Mouse (Mus musculus) forebrain, embryonic 16.5 days (tissue): ENCODE measurements around the gene Sstr3. TPM values are rescaled to one million over a fixed set of nuclear protein-coding genes. Genes with fewer than 3 reads are reported as not detected.

Experiments
- ATAC-seq: fragments of 200-750 bp; cut with Nextera tagmentation; 2 replicates; pipeline ENCODE4 v1.8.0; 2017; ENCODE audit warnings: mild to moderate bottlenecking, moderate library complexity
- H3K27ac ChIP-seq: fragments of 300-500 bp; sonication (generic); 2 replicates; pipeline ENCODE4 v1.5.1; 2014; ENCODE audit warnings: low read length, control low read depth
- H3K27me3 ChIP-seq: fragments of 300-500 bp; sonication (generic); replicated peaks from 2 replicates; pipeline ENCODE4 v1.6.1; 2014; ENCODE audit warnings: low read length; ENCODE audit not compliant: control insufficient read depth, insufficient read depth
- H3K36me3 ChIP-seq: fragments of 300-500 bp; sonication (generic); 2 replicates; pipeline ENCODE4 v1.6.1; 2014; ENCODE audit not compliant: control insufficient read depth, insufficient read depth
- H3K4me1 ChIP-seq: fragments of 300-500 bp; sonication (generic); replicated peaks from 2 replicates; pipeline ENCODE4 v1.6.1; 2014; ENCODE audit warnings: low read length; ENCODE audit not compliant: control insufficient read depth, insufficient read depth
- H3K4me2 ChIP-seq: fragments of 300-500 bp; sonication (generic); 2 replicates; pipeline ENCODE4 v1.6.1; 2014; ENCODE audit warnings: mild to moderate bottlenecking, low read length, control low read depth
- H3K4me3 ChIP-seq: fragments of 300-500 bp; sonication (generic); replicated peaks from 2 replicates; pipeline ENCODE4 v1.5.1; 2014; ENCODE audit warnings: mild to moderate bottlenecking, low read length, control low read depth
- H3K9ac ChIP-seq: fragments of 300-500 bp; sonication (generic); replicated peaks from 2 replicates; pipeline ENCODE4 v1.6.1; 2014; ENCODE audit warnings: low read depth, low read length, control low read depth
- H3K9me3 ChIP-seq: fragments of 300-500 bp; sonication (generic); 2 replicates; pipeline ENCODE4 v1.6.1; 2016; ENCODE audit warnings: low read length; ENCODE audit not compliant: control insufficient read depth
- WGBS: fragments of 180-500 bp; shearing (Covaris S2); extraction: QIAGEN DNeasy Blood & Tissue Kit; methylation state at CpG from one replicate; pipeline ENCODE4 v1.1.7; 2014; 5-methylcytosine and 5-hydroxymethylcytosine counted together
- polyA plus RNA-seq: library from polyadenylated mRNA; unstranded; fragments of >200 nt; fragmentation: Nextera tagmentation; extraction: Ambion mirVana; gene quantifications from 2 replicates; pipeline ENCODE4 v1.2.1, GENCODE M21; 2015

Gene Sstr3
- polyA plus RNA-seq, 1 experiment from 2014 or later = 1.1 TPM

DNA sequence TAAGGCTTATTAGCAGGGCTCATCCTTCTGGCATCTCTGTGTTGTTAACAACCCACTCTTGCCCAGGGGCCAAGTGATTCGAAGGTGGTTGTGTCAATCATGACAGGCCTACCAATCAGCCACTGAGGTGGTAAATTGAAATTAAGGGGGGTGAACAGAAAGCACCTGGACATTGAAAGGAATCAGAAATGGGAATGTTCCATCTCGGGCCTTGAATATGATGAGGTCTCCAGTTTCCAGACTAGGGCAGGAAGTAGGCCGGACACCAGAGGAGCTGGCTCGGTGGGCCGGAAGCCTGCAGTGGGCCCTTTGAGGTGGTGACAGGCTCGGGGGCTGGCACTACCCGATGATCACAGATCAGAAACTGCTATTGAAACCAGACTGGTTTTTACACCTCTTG is 16.5 kb downstream of the Sstr3 start:
- Histone ChIP-seq H3K4me3 (no peak overlapping the region), H3K9me3 (no peaks in the 10 kb centered on the region), H3K36me3 (no peaks in the 10 kb centered on the region), H3K4me1 (peaks cover 20% of the 10 kb centered on the region), H3K9ac (no peak overlapping the region), H3K27me3 (no peaks in the 10 kb centered on the region), H3K4me2 (no peak overlapping the region), H3K27ac (no peak overlapping the region)
- WGBS = 87% methylated on average over 7 of the region's 7 CpGs
- no peak for ATAC-seq

DNA sequence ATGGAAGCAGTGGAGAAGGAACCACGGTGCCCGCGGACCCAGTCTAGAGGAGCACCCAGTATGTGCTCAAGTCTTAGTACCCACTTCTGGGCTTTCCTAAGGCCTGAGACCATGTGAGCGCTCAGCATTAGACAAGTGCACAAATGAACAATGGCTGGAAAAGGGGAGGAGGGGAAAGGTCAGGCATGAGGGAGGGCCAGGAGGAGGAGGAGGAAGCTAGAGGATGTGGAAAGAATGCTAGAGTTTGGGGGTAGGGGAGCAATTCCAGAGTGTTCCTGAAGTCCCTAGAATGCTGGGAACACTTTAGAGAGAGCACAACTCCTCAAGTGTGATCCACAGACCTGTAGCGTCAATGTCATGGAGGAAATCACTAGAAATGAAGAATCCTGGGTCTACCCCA is 20.3 kb downstream of the Sstr3 start:
- no peak for ATAC-seq
- Histone ChIP-seq H3K9ac (no peak overlapping the region), H3K36me3 (no peaks in the 10 kb centered on the region), H3K27me3 (no peaks in the 10 kb centered on the region), H3K4me1 (peaks cover 5% of the 10 kb centered on the region), H3K27ac (no peak overlapping the region), H3K4me2 (no peak overlapping the region), H3K9me3 (no peaks in the 10 kb centered on the region), H3K4me3 (no peak overlapping the region)
- 85% methylated on average over 5 of the region's 5 CpGs for WGBS

- Histone ChIP-seq H3K9me3 (no peaks in the 10 kb centered on the region), H3K4me2 (no peak overlapping the region), H3K36me3 (no peaks in the 10 kb centered on the region), H3K4me1 (no peaks in the 10 kb centered on the region), H3K9ac (no peak overlapping the region), H3K4me3 (no peak overlapping the region), H3K27me3 (no peaks in the 10 kb centered on the region), H3K27ac (no peak overlapping the region)
- 86% methylated on average over 6 of the region's 6 CpGs for WGBS
- ATAC-seq = no peak
Measured at GRCm38 (mm10) chr15:78521892-78522291, 22.6 kb downstream of the Sstr3 start.

- H3K27ac ChIP-seq = no peak overlapping the region
- H3K36me3 ChIP-seq = no peaks in the 10 kb centered on the region
- no peaks in the 10 kb centered on the region for H3K9me3 ChIP-seq
- H3K9ac ChIP-seq = no peak overlapping the region
- no peaks in the 10 kb centered on the region for H3K27me3 ChIP-seq
- H3K4me1 ChIP-seq = no peaks in the 10 kb centered on the region
- 65% methylated on average over 8 of the region's 8 CpGs for WGBS
- no peak overlapping the region for H3K4me2 ChIP-seq
- no peak for ATAC-seq
- no peak overlapping the region for H3K4me3 ChIP-seq
Measured at GRCm38 (mm10) chr15:78521331-78521730, 23.2 kb downstream of the Sstr3 start.

DNA sequence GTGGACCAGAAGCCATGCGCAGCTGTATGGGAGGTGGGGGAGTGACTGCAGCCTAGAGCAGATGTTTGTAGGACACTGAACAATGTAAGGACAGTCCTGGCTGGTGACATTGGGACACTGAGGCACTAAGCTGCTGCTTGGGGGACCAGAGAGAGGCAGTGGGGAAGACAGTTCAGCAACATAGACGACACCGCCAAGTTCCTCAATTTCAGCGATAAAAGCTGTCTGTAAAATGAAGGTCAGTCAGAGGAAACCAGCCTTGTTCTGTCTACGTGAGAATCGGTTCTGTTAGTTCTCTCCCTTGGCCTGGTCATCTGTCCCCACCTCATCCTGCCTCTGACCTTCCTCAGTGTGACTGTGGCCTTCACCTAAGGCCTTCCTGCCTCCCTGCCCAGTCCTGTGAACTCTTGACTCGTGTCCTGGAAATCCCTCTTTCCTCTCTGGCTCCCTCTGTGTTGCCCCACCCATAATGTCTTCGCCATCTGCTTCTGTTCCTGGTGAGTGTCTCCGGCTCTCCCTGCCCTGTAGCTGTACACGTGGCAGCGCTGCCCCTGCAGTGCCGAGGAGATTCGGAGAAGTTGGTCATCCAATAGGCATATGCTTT is 24.3 kb downstream of the Sstr3 start:
- WGBS = 72% methylated on average over 13 of the region's 13 CpGs
- Histone ChIP-seq H3K4me1 (no peaks in the 10 kb centered on the region), H3K36me3 (no peaks in the 10 kb centered on the region), H3K9me3 (no peaks in the 10 kb centered on the region), H3K4me3 (no peak overlapping the region), H3K9ac (no peak overlapping the region), H3K4me2 (no peak overlapping the region), H3K27ac (no peak overlapping the region), H3K27me3 (no peaks in the 10 kb centered on the region)
- ATAC-seq = no peak

DNA sequence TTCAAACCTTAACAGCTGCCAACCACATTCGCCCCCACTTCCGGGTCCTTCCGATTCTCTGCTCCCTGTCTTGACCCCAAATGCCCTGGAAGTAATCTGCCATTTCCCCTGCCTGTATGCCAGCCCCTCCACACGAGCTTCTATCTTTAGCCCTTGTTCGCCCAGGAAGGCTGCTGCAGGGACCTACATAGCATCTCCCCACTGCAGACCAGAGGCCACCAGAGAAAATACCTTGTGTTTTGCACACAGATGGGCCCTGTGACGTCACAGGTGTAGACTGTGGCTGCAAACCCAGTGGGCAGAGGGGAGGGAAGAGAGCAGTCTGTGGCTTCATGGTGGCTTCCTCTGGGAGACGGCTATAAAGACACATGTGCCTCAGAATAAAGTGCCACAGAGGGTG is 26.3 kb downstream of the Sstr3 start:
- ATAC-seq = no peak
- 75% methylated on average over 7 of the region's 7 CpGs for WGBS
- H3K4me3 ChIP-seq = no peak overlapping the region
- H3K27me3 ChIP-seq = no peaks in the 10 kb centered on the region
- peaks cover 5% of the 10 kb centered on the region; the same call in 1 of the 2 replicates for H3K4me1 ChIP-seq
- no peaks in the 10 kb centered on the region for H3K9me3 ChIP-seq
- no peak overlapping the region for H3K27ac ChIP-seq
- H3K4me2 ChIP-seq = no peak overlapping the region
- no peak overlapping the region for H3K9ac ChIP-seq
- no peaks in the 10 kb centered on the region for H3K36me3 ChIP-seq

GRCm38 (mm10) chr15:78515759-78516158 is 28.7 kb downstream of the Sstr3 start:
- WGBS = 91% methylated on average over 6 of the region's 6 CpGs
- H3K27ac ChIP-seq = no peak overlapping the region
- H3K4me2 ChIP-seq = no peak overlapping the region
- no peaks in the 10 kb centered on the region for H3K36me3 ChIP-seq
- H3K9me3 ChIP-seq = no peaks in the 10 kb centered on the region
- H3K4me1 ChIP-seq = peaks cover 5% of the 10 kb centered on the region; the same call in 1 of the 2 replicates
- H3K4me3 ChIP-seq = no peak overlapping the region
- no peaks in the 10 kb centered on the region for H3K27me3 ChIP-seq
- no peak overlapping the region for H3K9ac ChIP-seq
- no peak for ATAC-seq

- H3K4me3 ChIP-seq = no peak overlapping the region
- H3K9me3 ChIP-seq = no peaks in the 10 kb centered on the region
- H3K4me1 ChIP-seq = peaks cover 8% of the 10 kb centered on the region; the same call in 1 of the 2 replicates
- H3K4me2 ChIP-seq = no peak overlapping the region
- H3K27ac ChIP-seq = no peak overlapping the region
- ATAC-seq = peak; percentile 62; the same call in 1 of the 2 replicates
- no peaks in the 10 kb centered on the region for H3K27me3 ChIP-seq
- H3K36me3 ChIP-seq = no peaks in the 10 kb centered on the region
- no peak overlapping the region for H3K9ac ChIP-seq
- 34% methylated on average over 7 of the region's 7 CpGs for WGBS
Measured at GRCm38 (mm10) chr15:78514393-78515146, 29.9 kb downstream of the Sstr3 start.

DNA sequence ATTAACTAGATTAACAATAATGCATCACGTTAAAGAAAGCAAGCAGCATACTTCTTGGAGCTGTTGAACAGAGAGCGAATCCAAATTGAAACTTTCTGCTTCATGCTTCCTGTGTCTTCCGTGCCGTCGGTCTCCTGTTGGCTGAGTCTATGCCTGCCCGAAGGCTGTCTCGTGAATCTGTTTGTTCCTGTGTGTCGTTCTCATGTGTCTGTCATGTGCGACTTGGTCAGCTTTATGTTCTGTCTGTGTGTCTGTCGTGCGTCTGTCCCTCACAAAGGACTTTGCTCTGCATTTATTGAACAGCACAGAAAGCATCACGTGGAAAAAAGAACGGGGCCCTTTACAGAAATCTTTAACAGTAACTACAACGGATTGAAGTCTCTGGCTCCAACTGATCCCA is 31.5 kb downstream of the Sstr3 start:
- Histone ChIP-seq H3K27me3 (no peaks in the 10 kb centered on the region), H3K36me3 (no peaks in the 10 kb centered on the region), H3K4me3 (no peak overlapping the region), H3K9me3 (no peaks in the 10 kb centered on the region), H3K4me2 (no peak overlapping the region), H3K27ac (no peak overlapping the region), H3K9ac (no peak overlapping the region), H3K4me1 (peaks cover 8% of the 10 kb centered on the region; the same call in 1 of the 2 replicates)
- ATAC-seq = no peak
- 86% methylated on average over 14 of the region's 14 CpGs for WGBS
